Mouse (Mus musculus): Measurements from ENCODE around the gene Pdzrn4.

- TF ChIP-seq CTCF (IDR thresholded peaks at IDR 0.05; ENCODE audit: low read depth, low read length) (no peak), POLR2A (IDR thresholded peaks at IDR 0.05; ENCODE audit: insufficient read depth, low read length) (no peak)
Observed at GRCm38 (mm10) chr15:92502797-92503196, 106.1 kb downstream of the Pdzrn4 start.
